Mouse (Mus musculus) limb, embryonic 10.5 days (tissue): ENCODE results near the gene Antxr2. TPM values are rescaled to one million over a fixed set of nuclear protein-coding genes. Genes with fewer than 3 reads are reported as not detected.

Experiments used
- DNase-seq: peaks from one replicate; pipeline ENCODE4 v3.0.0-alpha.2; 2017; ENCODE audit warnings: low spot score
- H3K27ac ChIP-seq: fragments of 300-500 bp; sonication (generic); 2 replicates; pipeline ENCODE4 v1.5.1; 2016; ENCODE audit warnings: mild to moderate bottlenecking
- H3K27me3 ChIP-seq: fragments of 300-500 bp; sonication (generic); 2 replicates; pipeline ENCODE4 v1.6.1; 2016; ENCODE audit warnings: low read depth, mild to moderate bottlenecking; ENCODE audit not compliant: poor library complexity, severe bottlenecking
- H3K36me3 ChIP-seq: fragments of 300-500 bp; sonication (generic); 2 replicates; pipeline ENCODE4 v1.6.1; 2016; ENCODE audit warnings: mild to moderate bottlenecking, moderate library complexity
- H3K4me1 ChIP-seq: fragments of 300-500 bp; sonication (generic); 2 replicates; pipeline ENCODE4 v1.6.1; 2016
- H3K4me3 ChIP-seq: fragments of 300-500 bp; sonication (generic); 2 replicates; pipeline ENCODE4 v1.5.1; 2016; ENCODE audit warnings: mild to moderate bottlenecking, moderate library complexity
- H3K9me3 ChIP-seq: fragments of 300-500 bp; sonication (generic); replicated peaks from 2 replicates; pipeline ENCODE4 v1.6.1; 2016; ENCODE audit warnings: mild to moderate bottlenecking
- whole genome bisulfite sequencing: fragments of 180-500 bp; shearing (Covaris S2); methylation state at CpG from one replicate; pipeline ENCODE4 v1.1.7; 2016; 5-methylcytosine and 5-hydroxymethylcytosine counted together
- polyA plus RNA-seq: library from polyadenylated mRNA; unstranded; fragments of >200 nt; fragmentation: Nextera tagmentation; extraction: Ambion mirVana; gene quantifications from 2 replicates; pipeline ENCODE4 v1.2.1, GENCODE M21; 2016

The Antxr2 gene
- polyA plus RNA-seq, 1 experiment from 2014 or later = 22.3 TPM

DNA sequence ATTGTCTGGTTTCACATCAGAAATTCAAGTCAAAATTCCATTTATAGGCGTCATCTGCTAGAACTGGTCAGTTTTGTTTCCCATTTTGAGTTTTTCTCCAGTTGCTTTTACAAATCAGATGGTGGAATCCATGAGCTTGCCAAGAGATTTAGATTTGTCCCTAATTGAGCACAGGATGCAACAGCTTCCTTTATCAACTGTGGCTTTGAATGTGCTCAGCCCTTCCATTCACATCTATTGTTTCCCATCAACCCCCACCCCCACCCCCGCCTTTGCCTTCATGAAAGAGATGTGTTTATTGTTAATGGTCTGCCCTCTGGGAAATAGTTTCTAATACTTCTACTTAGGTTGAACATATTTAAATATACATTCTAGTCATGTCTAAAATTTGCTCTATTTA lies 149.4 kb downstream of the Antxr2 start:
- 88% methylated on average over 2 of the region's 2 CpGs for WGBS
- Histone ChIP-seq H3K36me3 (peaks cover 23% of the 10 kb centered on the region), H3K4me1 (no peaks in the 10 kb centered on the region), H3K27me3 (no peaks in the 10 kb centered on the region), H3K9me3 (no peaks in the 10 kb centered on the region), H3K4me3 (no peak overlapping the region), H3K27ac (no peak overlapping the region)
- no peak for DNase-seq

DNA sequence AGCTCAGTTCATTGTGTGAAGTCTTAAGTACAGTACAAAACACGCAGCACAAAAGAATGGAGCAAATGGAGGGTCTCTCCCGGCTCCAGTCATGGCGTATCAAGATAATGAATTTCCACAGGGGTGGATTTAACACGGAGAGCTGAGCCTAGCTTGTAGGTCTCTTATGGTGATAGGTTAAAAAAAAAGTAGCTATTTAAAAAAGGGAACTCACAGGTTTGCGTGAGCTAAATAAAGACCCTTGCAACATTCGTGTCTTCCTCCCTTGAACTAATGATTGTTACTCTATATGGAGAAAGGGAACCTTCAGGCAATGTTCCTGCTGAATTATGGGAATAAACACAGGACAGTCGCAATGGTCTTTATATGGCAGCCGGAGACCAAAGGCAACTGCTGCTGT lies 150.7 kb downstream of the Antxr2 start:
- Histone ChIP-seq H3K9me3 (no peaks in the 10 kb centered on the region), H3K27me3 (no peaks in the 10 kb centered on the region), H3K4me3 (no peak overlapping the region), H3K4me1 (no peaks in the 10 kb centered on the region), H3K36me3 (peaks cover 11% of the 10 kb centered on the region), H3K27ac (no peak overlapping the region)
- no peak for DNase-seq
- WGBS = 87% methylated on average over 8 of the region's 8 CpGs

DNA sequence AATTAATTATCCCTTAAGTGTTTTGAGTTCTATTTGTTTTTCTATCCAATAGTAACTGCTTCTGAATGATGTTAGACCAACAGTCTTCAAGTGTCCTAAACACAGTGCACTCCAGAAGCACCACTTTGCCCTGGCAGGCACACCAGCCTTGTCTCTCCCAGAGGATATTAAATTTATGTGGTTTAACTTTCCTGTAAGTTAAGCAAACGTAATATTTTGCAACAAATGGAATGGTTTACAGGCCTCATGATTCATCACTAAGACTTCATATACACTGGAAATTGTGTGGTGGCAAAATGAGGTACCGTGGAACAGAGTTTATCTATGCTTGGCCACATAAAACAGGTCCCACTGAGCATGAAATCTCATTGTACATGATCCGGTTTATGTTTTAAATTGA lies 152.0 kb downstream of the Antxr2 start:
- H3K27ac ChIP-seq = no peak overlapping the region
- no peaks in the 10 kb centered on the region for H3K4me1 ChIP-seq
- no peaks in the 10 kb centered on the region for H3K9me3 ChIP-seq
- no peak overlapping the region for H3K4me3 ChIP-seq
- WGBS = 84% methylated on average over 3 of the region's 3 CpGs
- DNase-seq = no peak
- H3K27me3 ChIP-seq = no peaks in the 10 kb centered on the region
- no peaks in the 10 kb centered on the region for H3K36me3 ChIP-seq

DNA sequence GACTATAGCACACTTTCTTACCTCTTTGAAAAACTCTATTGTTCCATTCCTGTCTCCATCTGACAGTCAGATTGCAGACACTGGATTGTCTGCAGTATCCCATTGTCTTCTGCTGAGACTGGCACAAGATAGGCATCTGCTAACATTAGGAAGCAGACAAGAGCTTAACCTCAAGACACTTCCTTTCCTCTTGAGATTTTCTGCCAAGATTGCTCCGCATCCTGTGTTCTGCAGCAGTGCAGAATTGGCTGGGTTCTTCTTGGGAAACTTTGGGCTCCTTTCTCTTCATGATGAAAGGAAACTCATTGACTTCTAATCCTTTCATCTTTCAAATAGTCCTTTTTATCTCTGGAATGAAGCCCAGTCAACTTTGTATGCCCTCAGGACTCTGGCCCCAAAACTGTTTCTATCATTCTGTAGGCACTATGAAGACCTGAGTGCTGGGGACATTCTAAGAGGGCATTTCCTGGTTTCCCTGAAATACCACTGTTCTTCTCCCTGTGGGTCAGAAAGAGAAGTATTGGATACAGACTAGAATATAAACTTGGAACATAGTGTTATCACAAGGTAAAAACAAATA lies 152.5 kb downstream of the Antxr2 start:
- H3K36me3 ChIP-seq = no peaks in the 10 kb centered on the region
- no peak for DNase-seq
- no peaks in the 10 kb centered on the region for H3K9me3 ChIP-seq
- H3K27me3 ChIP-seq = no peaks in the 10 kb centered on the region
- no peak overlapping the region for H3K27ac ChIP-seq
- WGBS = 87% methylated on average over 1 of the region's 1 CpGs
- H3K4me3 ChIP-seq = no peak overlapping the region
- H3K4me1 ChIP-seq = no peaks in the 10 kb centered on the region

DNA sequence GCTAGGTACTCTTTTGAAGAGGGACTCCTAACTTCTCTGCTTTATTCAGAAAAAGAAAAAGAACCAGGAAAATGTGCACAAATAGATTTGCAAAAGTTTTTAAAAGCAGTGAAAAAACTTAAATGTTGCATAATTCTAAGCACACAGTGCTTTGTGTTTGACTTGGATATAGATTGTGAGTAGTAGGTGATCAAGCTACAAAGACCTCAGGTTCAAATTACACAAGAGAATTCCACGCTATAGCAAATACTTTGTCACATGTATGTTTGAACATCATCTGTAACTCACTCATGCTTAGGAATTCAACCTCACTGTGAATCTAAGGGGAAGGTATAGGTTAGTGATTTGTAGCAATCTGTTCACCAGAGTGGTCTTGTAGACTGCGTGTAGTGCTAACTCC lies 153.9 kb downstream of the Antxr2 start:
- Histone ChIP-seq H3K4me3 (no peak overlapping the region), H3K9me3 (no peaks in the 10 kb centered on the region), H3K4me1 (no peaks in the 10 kb centered on the region), H3K36me3 (no peaks in the 10 kb centered on the region), H3K27me3 (no peaks in the 10 kb centered on the region), H3K27ac (no peak overlapping the region)
- no peak for DNase-seq
- WGBS = 93% methylated on average over 2 of the region's 2 CpGs

DNA sequence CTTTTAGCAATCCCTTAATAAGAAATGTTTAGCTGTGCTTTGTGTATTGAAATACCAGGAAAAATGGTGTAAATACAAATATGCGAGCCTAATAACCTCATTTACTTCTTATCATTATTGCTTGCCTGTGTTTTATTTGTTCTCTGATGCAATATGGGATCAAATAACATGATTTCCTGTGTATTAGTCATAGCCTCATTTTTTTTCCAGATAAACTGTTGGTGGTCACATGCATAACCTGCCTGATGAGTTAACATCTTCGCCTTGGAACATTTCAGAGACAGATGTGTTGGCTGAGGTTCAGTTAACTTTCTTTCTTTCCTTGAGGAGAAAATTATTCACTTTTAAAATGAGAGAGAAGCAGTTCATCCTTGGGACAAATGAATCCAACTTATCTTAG lies 162.9 kb downstream of the Antxr2 start:
- no peaks in the 10 kb centered on the region for H3K9me3 ChIP-seq
- no peak overlapping the region for H3K4me3 ChIP-seq
- DNase-seq = no peak
- no peaks in the 10 kb centered on the region for H3K36me3 ChIP-seq
- 89% methylated on average over 2 of the region's 2 CpGs for WGBS
- no peak overlapping the region for H3K27ac ChIP-seq
- H3K27me3 ChIP-seq = no peaks in the 10 kb centered on the region
- no peaks in the 10 kb centered on the region for H3K4me1 ChIP-seq

DNA sequence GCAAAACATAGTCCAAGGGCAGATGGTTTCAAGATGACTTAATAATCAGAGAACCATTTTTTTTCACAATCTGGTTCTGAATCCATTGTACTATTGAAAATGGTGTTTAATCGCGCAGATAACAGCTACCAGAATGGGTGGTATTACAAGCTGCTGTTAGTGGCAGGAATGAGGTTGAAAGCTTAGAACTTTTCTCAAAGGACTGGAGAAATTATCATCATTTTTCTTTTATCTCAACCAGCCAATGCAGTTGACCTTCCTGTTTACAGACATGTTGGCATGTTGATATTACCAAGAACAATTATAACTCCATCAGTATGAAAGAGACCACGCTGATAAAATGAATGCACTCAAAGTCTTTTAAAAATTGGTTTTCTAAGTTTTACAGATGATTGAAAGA lies 163.9 kb downstream of the Antxr2 start:
- 90% methylated on average over 3 of the region's 3 CpGs for WGBS
- no peak for DNase-seq
- Histone ChIP-seq H3K4me1 (no peaks in the 10 kb centered on the region), H3K4me3 (no peak overlapping the region), H3K9me3 (no peaks in the 10 kb centered on the region), H3K27me3 (no peaks in the 10 kb centered on the region), H3K27ac (no peak overlapping the region), H3K36me3 (no peaks in the 10 kb centered on the region)

DNA sequence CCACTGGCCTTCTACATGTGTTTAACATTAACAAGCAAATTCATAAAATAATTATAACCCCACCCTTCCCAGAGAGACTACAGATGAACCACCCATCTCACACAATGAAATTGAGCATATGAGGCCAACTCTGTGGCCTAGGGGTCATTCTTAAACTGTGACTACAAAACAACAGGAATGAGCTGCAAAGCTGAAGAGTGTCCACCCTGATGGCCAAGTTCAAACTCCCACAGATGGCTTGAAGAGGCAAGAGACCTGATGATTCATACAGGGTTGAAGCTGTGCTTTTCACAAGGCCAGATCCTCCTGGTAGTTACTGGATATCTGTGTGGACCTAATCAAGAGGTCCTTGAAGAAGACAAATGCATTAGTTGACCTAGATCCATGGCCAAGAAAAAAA lies 173.7 kb downstream of the Antxr2 start:
- Histone ChIP-seq H3K36me3 (no peaks in the 10 kb centered on the region), H3K9me3 (no peaks in the 10 kb centered on the region), H3K4me3 (no peak overlapping the region), H3K27me3 (no peaks in the 10 kb centered on the region), H3K27ac (no peak overlapping the region), H3K4me1 (no peaks in the 10 kb centered on the region)
- no peak for DNase-seq

DNA sequence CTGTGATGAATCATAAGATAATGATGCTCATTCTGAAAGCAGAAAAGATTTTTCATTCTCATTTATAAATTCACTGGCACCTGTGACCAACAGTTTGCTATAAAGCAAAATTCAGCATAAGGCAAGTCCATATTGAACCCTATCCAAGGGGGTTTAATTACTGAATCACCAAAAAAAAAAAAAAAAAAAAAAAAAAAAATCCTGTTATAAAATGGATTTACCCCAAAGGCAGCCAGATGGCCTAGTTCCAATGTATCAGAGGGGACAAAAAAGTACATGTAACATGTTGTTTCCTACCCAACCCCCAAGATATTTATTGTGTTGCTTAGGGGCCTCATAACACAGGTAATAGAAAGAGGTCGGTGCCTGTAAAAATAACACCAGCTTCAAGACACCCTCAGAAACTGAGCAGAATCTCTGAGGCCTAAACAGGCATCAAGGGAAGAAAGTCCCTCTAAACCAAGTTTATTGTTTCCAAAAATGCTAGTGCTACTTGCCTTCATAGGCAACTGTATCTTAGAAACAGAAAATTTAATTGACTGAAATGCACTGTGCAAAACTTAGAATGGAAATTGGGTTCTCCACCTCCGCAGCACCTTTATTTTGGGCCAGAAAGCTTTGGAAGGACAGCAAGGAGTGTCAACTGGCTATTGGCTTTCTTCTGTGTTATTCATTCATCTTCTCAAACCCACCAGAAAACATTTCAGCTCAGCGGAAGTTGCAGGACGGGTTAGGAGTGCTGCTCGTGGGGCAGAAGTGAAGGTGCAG lies 178.7 kb downstream of the Antxr2 start:
- WGBS = 95% methylated on average over 5 of the region's 5 CpGs
- H3K27me3 ChIP-seq = no peaks in the 10 kb centered on the region
- H3K4me1 ChIP-seq = no peaks in the 10 kb centered on the region

DNA sequence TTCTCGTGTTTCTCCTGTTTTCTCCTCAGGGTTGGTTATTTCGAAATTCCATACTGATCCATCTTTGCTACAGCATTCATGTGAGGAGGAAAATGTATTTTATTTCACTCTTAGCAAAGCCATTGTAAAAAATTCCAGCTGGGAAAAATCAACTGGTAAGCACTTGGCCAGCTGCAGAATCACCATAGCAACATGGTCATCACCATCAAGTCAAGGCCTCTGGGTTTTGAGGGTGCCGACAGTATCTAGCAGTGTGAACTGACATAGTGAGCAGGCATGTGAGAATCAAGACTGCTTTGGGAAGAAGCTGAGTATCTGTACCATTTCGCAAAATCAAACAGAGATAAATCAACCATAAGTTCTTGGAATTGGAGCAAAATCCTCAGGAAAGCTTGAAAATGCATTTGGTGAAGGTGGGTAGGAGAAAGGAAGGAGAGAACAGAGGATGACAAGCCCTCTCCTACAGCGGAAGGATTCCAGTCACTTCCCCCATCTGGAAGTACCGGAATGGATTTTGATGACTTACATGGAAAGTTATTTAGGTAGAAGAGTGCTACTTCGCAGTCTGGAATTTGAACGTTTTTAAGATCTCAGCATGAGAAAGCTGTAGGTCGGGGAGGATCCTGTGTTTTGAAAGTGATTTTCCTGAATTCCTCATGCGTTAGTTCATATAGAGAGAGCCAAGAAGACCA lies 183.5 kb downstream of the Antxr2 start:
- Histone ChIP-seq H3K27ac (no peak overlapping the region), H3K36me3 (no peaks in the 10 kb centered on the region), H3K27me3 (no peaks in the 10 kb centered on the region), H3K4me3 (no peak overlapping the region), H3K4me1 (no peaks in the 10 kb centered on the region), H3K9me3 (no peaks in the 10 kb centered on the region)
- WGBS = 88% methylated on average over 10 of the region's 10 CpGs
- DNase-seq = no peak

More for the DNA sequence above, 178.7 kb downstream of the Antxr2 start:
- no peak for DNase-seq
- H3K9me3 ChIP-seq = no peaks in the 10 kb centered on the region
- H3K27ac ChIP-seq = no peak overlapping the region
- H3K4me3 ChIP-seq = no peak overlapping the region
- H3K36me3 ChIP-seq = no peaks in the 10 kb centered on the region

DNA sequence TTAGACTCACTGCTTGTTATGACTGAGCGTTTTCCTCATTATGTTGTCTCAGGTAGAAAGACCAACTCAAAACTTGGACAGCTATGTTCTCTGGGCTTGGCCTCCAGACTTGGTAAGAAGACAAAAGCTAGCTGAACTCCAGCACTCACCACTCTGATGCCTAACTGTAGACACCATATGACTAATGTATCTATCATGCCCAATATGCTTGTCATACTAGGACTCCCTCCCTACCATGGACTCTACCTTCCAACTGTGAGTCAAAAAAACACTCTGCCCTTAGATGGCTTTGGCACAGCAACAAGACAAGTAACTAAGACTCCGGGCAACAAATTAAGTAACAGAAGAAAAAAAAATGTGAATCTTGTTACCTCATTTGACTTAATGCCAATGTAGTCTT lies 184.3 kb downstream of the Antxr2 start:
- 89% methylated on average over 2 of the region's 2 CpGs for WGBS
- no peaks in the 10 kb centered on the region for H3K4me1 ChIP-seq
- H3K9me3 ChIP-seq = no peaks in the 10 kb centered on the region
- no peak for DNase-seq
- no peak overlapping the region for H3K4me3 ChIP-seq
- no peak overlapping the region for H3K27ac ChIP-seq
- H3K27me3 ChIP-seq = no peaks in the 10 kb centered on the region
- H3K36me3 ChIP-seq = no peaks in the 10 kb centered on the region

DNA sequence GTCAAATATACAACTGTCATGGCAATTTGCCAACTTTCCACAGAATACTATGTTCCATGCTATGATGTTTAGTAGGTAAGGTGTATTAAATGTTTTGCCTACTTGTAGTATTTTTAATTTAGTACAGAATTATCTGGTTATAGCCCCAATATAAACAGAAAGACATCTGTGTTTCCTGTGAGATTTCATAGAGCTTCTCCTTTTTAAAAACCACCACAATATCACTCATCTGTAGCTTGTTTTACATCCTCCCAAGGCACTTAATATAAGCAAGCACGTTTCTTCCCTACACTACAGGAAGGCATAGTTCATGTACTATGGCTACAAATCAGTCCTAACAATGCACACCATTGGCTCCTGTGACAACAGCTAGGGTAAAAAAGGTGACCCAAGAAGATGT lies 188.8 kb downstream of the Antxr2 start:
- no peak for DNase-seq
- Histone ChIP-seq H3K27ac (no peak overlapping the region), H3K4me3 (no peak overlapping the region), H3K9me3 (no peaks in the 10 kb centered on the region), H3K27me3 (no peaks in the 10 kb centered on the region), H3K4me1 (no peaks in the 10 kb centered on the region), H3K36me3 (no peaks in the 10 kb centered on the region)
- 74% methylated on average over 1 of the region's 1 CpGs for WGBS

DNA sequence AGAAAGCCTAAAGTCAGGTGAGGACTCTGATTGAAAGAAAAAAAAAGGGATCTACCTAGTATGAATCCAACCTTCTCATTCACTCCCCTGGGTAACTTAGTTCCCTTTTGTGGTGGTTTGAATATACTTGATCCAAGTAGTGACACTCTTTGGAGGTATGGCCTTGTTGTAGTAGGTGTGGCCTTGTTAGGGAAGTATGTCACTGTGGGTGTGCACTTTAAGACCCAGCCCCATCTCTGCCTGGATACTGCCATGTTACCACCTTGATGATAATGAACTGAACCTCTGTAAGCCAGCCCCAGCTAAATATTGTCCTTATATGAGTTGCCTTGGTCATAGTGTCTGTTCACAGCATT lies 190.9 kb downstream of the Antxr2 start:
- Histone ChIP-seq H3K4me3 (no peak overlapping the region), H3K36me3 (no peaks in the 10 kb centered on the region), H3K4me1 (0 out of 2 replicates have a peak, but pooled peaks cover 4% of the 10 kb centered on the region), H3K9me3 (no peaks in the 10 kb centered on the region), H3K27me3 (no peaks in the 10 kb centered on the region), H3K27ac (no peak overlapping the region)
- no peak for DNase-seq
